Mouse (Mus musculus) thymus, postnatal 14 days (tissue): ENCODE data around the gene Doc2a.
"Not testable (repeated sequence)": the region's sequence is repeated elsewhere in the genome, so short reads cannot be mapped to it uniquely, and the experiment has no call there.

ENCODE experiments used
- DNase-seq: peaks from one replicate; pipeline ENCODE4 v3.0.0; 2021

Gene Doc2a

DNA sequence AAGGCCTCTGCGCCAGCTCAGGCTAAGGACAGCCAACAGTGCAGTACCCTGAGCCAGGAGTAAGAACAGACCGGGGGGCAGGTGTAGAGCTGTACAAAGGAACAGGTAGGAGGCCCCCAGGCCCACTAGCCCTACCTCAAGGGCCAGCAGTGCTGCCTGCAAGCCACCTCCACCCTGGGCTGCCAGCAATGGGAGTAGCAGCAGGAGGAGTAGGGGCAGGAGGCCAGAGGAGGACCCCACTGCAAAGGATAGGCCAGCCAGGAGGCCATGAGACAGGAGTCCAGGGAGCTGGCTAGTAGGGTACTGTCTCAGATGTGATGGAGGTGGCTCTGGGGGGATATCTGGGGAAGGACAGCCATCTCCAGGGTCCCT lies 23.3 kb downstream of the Doc2a start:
- no peak for DNase-seq

- no peak for DNase-seq
These were observed 30.0 kb downstream of the Doc2a start for GRCm38 (mm10) chr7:126877239-126877638.

DNA sequence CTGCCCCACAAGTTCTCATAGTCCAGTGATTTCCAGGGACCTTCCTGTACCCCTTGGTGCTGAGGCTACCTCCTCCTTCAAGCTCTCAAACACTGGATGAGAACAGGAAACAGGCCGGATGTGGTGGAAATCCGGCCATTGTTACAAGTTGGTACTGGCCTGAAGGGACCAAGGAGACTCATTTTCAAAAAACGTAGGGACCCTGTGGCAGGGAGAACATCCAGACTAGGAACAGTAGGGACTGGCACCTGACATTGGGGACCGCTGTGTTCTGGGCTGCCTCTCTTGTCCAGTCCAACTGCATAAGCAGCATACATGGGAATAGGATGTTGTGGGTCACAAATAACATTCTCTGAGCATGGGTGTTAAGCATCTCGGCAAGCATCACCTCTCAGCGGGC lies 33.8 kb downstream of the Doc2a start:
- no peak for DNase-seq

GRCm38 (mm10) chr7:126883731-126884181 lies 36.5 kb downstream of the Doc2a start:
- peak; percentile 57 for DNase-seq

GRCm38 (mm10) chr7:126884286-126885164 lies 37.3 kb downstream of the Doc2a start, which contains the start of gene Taok2:
TSS of gene Taok2 (minus strand) at chr7:126884703.
- DNase-seq, result peak; percentile 95

DNA sequence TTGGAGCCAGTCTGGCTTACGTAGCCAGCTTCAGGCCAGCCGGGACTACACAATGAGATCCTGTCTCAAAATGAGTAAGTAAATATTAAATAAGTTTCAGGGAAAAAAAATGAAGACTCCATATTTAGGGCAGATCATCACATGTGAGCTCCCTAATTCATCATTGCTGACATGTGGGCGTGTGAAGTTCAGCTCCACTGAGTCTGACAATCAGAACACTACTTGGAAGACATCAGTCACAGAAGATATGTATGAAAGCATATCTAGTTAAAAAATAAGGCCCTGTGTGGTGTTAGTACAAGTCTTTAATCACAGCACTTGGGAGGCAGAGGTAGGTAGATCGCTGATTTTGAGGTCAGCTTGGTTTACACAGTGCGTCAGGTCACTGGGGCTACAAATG lies 40.1 kb downstream of the Doc2a start:
- DNase-seq, result no peak

- DNase-seq, result peak; percentile 45
These were observed 41.6 kb downstream of the Doc2a start for GRCm38 (mm10) chr7:126888852-126889251.

DNA sequence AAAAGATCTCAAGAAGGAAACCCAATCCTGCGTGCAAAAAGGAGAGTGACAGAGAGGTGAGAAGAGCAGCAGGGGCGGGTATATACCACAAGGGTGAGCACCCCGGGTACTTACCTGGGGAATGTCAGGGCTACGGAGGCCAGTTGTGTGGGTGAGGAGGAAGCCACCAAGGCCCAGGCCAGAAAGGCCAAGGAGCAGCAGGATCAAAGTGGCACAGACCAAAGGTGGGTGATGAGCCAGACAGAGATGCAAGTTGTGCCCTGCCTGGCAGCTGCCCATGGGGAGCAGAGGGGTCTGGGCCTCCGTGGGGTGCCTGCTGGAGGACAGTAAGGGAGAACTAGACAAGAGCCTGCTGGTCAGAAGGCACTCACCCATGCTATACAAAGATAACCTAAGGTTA lies 49.7 kb downstream of the Doc2a start:
- no peak for DNase-seq

DNA sequence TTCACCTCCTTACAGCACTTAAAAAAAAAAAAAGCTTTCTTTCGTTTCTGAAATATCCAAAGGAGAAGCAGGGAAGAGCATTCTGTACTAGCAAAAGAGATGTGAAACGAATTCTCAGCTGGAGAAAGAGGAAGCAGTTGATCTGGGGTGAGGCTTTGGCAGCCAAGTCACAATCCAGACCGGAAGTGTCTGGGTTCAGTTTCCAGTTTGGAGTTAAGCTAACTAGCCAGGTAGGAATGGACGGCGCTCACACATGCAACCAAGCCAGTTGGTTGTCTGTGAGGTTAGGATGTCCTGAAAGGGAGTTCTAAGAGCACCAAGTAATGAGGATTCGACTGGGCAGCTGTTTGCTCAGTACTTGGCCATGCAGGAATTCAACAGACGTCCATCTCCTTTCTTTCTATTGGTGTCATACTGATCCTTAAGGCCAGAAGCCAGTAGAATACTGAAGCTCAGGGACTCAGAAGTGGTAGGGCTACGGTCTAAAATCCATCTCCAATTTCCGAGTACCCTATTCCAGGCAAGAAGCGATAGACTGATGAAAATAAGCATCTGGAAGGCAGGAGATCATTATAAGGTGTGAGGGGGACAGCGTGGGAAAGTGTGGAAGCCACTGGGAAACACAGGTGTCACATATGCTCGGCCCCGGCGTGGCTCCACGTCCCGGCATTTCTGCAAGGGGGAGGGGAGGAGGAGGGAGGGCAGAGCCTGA lies 50.3 kb downstream of the Doc2a start:
- DNase-seq, result peak; percentile 15

GRCm38 (mm10) chr7:126898102-126898990 lies 51.1 kb downstream of the Doc2a start:
- DNase-seq, result peak; percentile 96

DNA sequence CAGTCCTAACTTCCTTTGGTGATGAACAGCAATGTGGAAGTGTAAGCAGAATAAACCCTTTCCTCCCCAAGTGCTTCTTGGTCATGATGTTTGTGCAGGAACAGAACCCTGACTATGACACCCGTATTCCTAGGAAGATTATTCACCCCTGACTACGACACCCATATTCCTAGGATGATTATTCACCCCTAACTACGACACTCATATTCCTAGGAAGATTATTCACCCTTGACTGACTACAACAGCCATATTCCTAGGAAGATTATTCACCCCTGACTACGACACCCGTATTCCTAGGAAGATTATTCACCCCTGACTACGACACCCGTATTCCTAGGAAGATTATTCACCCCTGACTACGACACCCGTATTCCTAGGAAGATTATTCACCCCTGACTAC lies 52.6 kb downstream of the Doc2a start:
- not testable (repeated sequence) for DNase-seq
